Mouse (Mus musculus): ENCODE data around the gene Ckb.

GRCm38 (mm10) chr12:111667421-111667820 is 4.7 kb downstream of the Ckb start:
- TF ChIP-seq CTCF (IDR thresholded peaks at IDR 0.05; ENCODE audit: control insufficient read depth, insufficient read depth, insufficient replicate concordance, low read depth, low read length) (no peak), POLR2A (IDR thresholded peaks at IDR 0.05; ENCODE audit: control insufficient read depth, low read depth, low read length) (no peak)

Data from testis, adult 2 months (tissue).